9 mouse cellular contexts compared by ENCODE assay signal in the genomic region with DNA sequence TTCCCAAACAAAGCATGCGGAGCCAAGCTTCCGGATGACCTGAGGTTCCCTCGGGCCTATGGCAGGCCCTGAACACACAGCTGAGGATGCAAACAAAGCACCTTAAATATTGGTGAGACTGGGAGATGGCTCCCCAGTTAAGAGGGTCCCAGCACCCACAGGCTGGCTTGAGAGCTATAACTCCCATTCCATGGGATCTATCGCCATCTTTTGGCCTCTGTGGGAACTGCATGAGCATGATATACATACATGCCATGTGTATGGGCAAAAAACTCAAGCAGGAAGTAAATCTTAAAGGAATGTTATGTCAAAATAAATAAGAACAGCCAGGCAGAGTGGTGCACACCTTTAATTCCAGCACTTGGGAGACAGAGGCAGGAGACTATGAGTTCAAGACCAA. TPM values are rescaled to one million over a fixed set of nuclear protein-coding genes. Genes with fewer than 3 reads are reported as not detected.
DNase-seq lines count a peak whose midpoint lies in the region; ATAC-seq and TF ChIP-seq lines count a peak whose summit lies in the region.
"Had no signal": no experiment of that assay in that cellular context is flagged by ENCODE, and none has a peak within 500 bp of the region (broad histone marks: within the 10 kb centered on the region; RNA-seq: fewer than 3 reads in every experiment).

No protein-coding gene starts in this region.

- no peak overlapping the region for H3K27ac ChIP-seq in midbrain, embryonic 10.5 days (replicated peaks)
- no peak overlapping the region for H3K27ac ChIP-seq in midbrain, embryonic 15.5 days
- H3K27ac ChIP-seq in stomach, postnatal 0 days (replicated peaks), result no peak overlapping the region
- H3K27ac ChIP-seq: macrophage had no signal

- ATAC-seq in midbrain, embryonic 15.5 days (replicated peaks), result no peak
- ATAC-seq in stomach, postnatal 0 days (ENCODE audit: low FRiP score, low TSS enrichment), result no peak

- no peaks in the 10 kb centered on the region for H3K36me3 ChIP-seq in midbrain, embryonic 10.5 days
- no peaks in the 10 kb centered on the region for H3K36me3 ChIP-seq in midbrain, embryonic 15.5 days (replicated peaks)
- H3K36me3 ChIP-seq in stomach, postnatal 0 days (ENCODE audit: control insufficient read depth, insufficient read depth, low read length), result no peaks in the 10 kb centered on the region

- no peaks in the 10 kb centered on the region for H3K27me3 ChIP-seq in midbrain, embryonic 10.5 days (ENCODE audit: low read depth, poor library complexity, severe bottlenecking)
- no peaks in the 10 kb centered on the region for H3K27me3 ChIP-seq in midbrain, embryonic 15.5 days (replicated peaks)
- no peaks in the 10 kb centered on the region for H3K27me3 ChIP-seq in stomach, postnatal 0 days (ENCODE audit: control insufficient read depth, insufficient read depth, low read length)

- WGBS in midbrain, embryonic 10.5 days, result 79% methylated on average over 4 of the region's 4 CpGs
- 78% methylated on average over 4 of the region's 4 CpGs for WGBS in midbrain, embryonic 15.5 days
- WGBS in stomach, postnatal 0 days, result 76% methylated on average over 4 of the region's 4 CpGs

- peak; percentile 76 for TF ChIP-seq CTCF in stomach, postnatal 0 days (IDR thresholded peaks at IDR 0.05; ENCODE audit: low read depth)

- no peak overlapping the region for H3K4me2 ChIP-seq in midbrain, embryonic 15.5 days
- H3K4me2 ChIP-seq in stomach, postnatal 0 days (replicated peaks; ENCODE audit: low read depth), result no peak overlapping the region

- peak; percentile 53 for DNase-seq in embryo, embryonic 10 days (ENCODE audit: low spot score)
- no peak for DNase-seq in embryo, embryonic 9.5 days (ENCODE audit: extremely low spot score)
- DNase-seq in midbrain, embryonic 10.5 days (ENCODE audit: low spot score), result peak; percentile 43
- DNase-seq in induced T-regulatory cell, adult 2 months (ENCODE audit: low read depth), result peak; percentile 80
- DNase-seq in stomach, postnatal 0 days (ENCODE audit: low spot score), result peak; percentile 57
- no peak for DNase-seq in frontal cortex, postnatal 25 days (ENCODE audit: low spot score in 2 of 2)
- DNase-seq in urinary bladder, postnatal 10 days (ENCODE audit: low spot score), result no peak

- peaks cover 13% of the 10 kb centered on the region for H3K4me1 ChIP-seq in midbrain, embryonic 10.5 days
- peaks cover 11% of the 10 kb centered on the region for H3K4me1 ChIP-seq in midbrain, embryonic 15.5 days
- H3K4me1 ChIP-seq in stomach, postnatal 0 days (replicated peaks; ENCODE audit: control insufficient read depth, insufficient read depth), result no peaks in the 10 kb centered on the region

- TF ChIP-seq EP300 in stomach, postnatal 0 days (optimal IDR thresholded peaks at IDR 0.05), result no peak

- no peak overlapping the region for H3K9ac ChIP-seq in midbrain, embryonic 15.5 days
- H3K9ac ChIP-seq in stomach, postnatal 0 days (ENCODE audit: low read length), result no peak overlapping the region

- no peak overlapping the region for H3K4me3 ChIP-seq in midbrain, embryonic 10.5 days
- H3K4me3 ChIP-seq in midbrain, embryonic 15.5 days, result no peak overlapping the region
- no peak overlapping the region for H3K4me3 ChIP-seq in stomach, postnatal 0 days (ENCODE audit: low read depth, low read length)

- peaks cover 5% of the 10 kb centered on the region; the same call in 1 of the 2 replicates for H3K9me3 ChIP-seq in midbrain, embryonic 10.5 days (replicated peaks)
- no peaks in the 10 kb centered on the region for H3K9me3 ChIP-seq in midbrain, embryonic 15.5 days
- no peaks in the 10 kb centered on the region for H3K9me3 ChIP-seq in stomach, postnatal 0 days (ENCODE audit: control insufficient read depth, low read length)

RNA-seq across cellular contexts. Expression of gene 1810055G02Rik, which starts 15.8 kb away (rescaled TPM):
- 47.1 and 48.6 TPM in 2 replicates for polyA plus RNA-seq in midbrain, embryonic 10.5 days (2016; fragmentation: Nextera tagmentation; extraction: Ambion mirVana)
- polyA plus RNA-seq in midbrain, embryonic 15.5 days (2015; fragmentation: Nextera tagmentation; extraction: Ambion mirVana), result 34.6 and 35.9 TPM in 2 replicates
- 17.1 and 18.8 TPM in 2 replicates for polyA plus RNA-seq in stomach, postnatal 0 days (2015; fragmentation: Nextera tagmentation; extraction: Ambion mirVana)

RNA-seq across cellular contexts. Expression of gene Lrp5, which starts 37.5 kb away (rescaled TPM):
- polyA plus RNA-seq in midbrain, embryonic 10.5 days (2016; fragmentation: Nextera tagmentation; extraction: Ambion mirVana), result 2.3 and 2.5 TPM in 2 replicates
- polyA plus RNA-seq in midbrain, embryonic 15.5 days (2015; fragmentation: Nextera tagmentation; extraction: Ambion mirVana), result 1.1 and 1.4 TPM in 2 replicates
- 2.6 and 2.7 TPM in 2 replicates for polyA plus RNA-seq in stomach, postnatal 0 days (2015; fragmentation: Nextera tagmentation; extraction: Ambion mirVana)

RNA-seq across cellular contexts. Expression of gene Kmt5b, which starts 43.3 kb away (rescaled TPM):
- 29.7 and 38.3 TPM in 2 replicates for polyA plus RNA-seq in midbrain, embryonic 10.5 days (2016; fragmentation: Nextera tagmentation; extraction: Ambion mirVana)
- polyA plus RNA-seq in midbrain, embryonic 15.5 days (2015; fragmentation: Nextera tagmentation; extraction: Ambion mirVana), result 51.9 and 59.9 TPM in 2 replicates
- 11.6 and 12.4 TPM in 2 replicates for polyA plus RNA-seq in stomach, postnatal 0 days (2015; fragmentation: Nextera tagmentation; extraction: Ambion mirVana)

Comparison
In these comparisons a context has a peak if more than half of its experiments do, and no peak if none do; other contexts are left out.
1. DNase-seq: peak in embryo, embryonic 10 days (single experiment), midbrain, embryonic 10.5 days (single experiment), induced T-regulatory cell, adult 2 months (single experiment) and stomach, postnatal 0 days (single experiment); none in embryo, embryonic 9.5 days (single experiment), frontal cortex, postnatal 25 days (0 of 2) and urinary bladder, postnatal 10 days (single experiment).